Mouse (Mus musculus) erythroblast, embryonic 14.5 days (primary cell): Measurements from ENCODE around the gene Sigirr.

Source experiments
- GATA1 ChIP-seq: IDR thresholded peaks from 2 replicates; pipeline ENCODE4 v1.6.1; 2012; ENCODE audit warnings: low read length, inconsistent platforms, mixed read lengths
- TAL1 ChIP-seq: IDR thresholded peaks from 3 replicates; pipeline ENCODE4 v1.6.1; 2012; ENCODE audit warnings: low read length, inconsistent platforms, mixed read lengths

DNA sequence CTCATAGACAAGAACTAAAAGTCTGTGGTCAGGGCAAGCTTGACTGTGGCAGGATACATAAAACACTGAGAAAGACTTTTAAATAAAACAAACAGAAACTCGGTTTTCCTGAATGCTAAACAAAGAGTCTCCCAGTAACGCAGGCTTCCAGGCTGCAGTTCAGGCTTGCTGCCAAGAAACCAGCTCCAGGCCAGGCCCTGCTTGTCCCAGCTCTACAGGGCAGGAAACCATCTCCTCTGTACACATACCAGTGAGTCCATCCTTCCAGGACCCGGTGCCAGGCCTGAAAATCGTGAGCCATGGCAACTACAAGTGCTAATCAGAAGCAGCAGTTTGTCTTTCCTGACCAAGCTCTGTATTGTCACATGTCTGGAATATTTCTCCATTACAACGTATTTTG, 58.7 kb downstream of the Sigirr start:
- TF ChIP-seq TAL1 (no peak), GATA1 (no peak)
